Mouse (Mus musculus) midbrain, embryonic 15.5 days (tissue): ENCODE results near the gene Gmpr2. TPM values are rescaled to one million over a fixed set of nuclear protein-coding genes. Genes with fewer than 3 reads are reported as not detected.
A peak's percentile ranks its signal among the peaks of the same experiment; 100 is the strongest.

Source experiments
- ATAC-seq: fragments of 200-750 bp; cut with Nextera tagmentation; replicated peaks from 2 replicates; pipeline ENCODE4 v1.8.0; 2017; ENCODE audit warnings: moderate TSS enrichment
- H3K27ac ChIP-seq: fragments of 300-500 bp; sonication (generic); 2 replicates; pipeline ENCODE4 v1.5.1; 2015; ENCODE audit warnings: mild to moderate bottlenecking, inconsistent platforms
- H3K27me3 ChIP-seq: fragments of 300-500 bp; sonication (generic); replicated peaks from 2 replicates; pipeline ENCODE4 v1.6.1; 2015; ENCODE audit warnings: inconsistent platforms
- H3K36me3 ChIP-seq: fragments of 300-500 bp; sonication (generic); replicated peaks from 2 replicates; pipeline ENCODE4 v1.6.1; 2015; ENCODE audit warnings: inconsistent platforms
- H3K4me1 ChIP-seq: fragments of 300-500 bp; sonication (generic); 2 replicates; pipeline ENCODE4 v1.6.1; 2015; ENCODE audit warnings: inconsistent platforms
- H3K4me2 ChIP-seq: fragments of 300-500 bp; sonication (generic); 2 replicates; pipeline ENCODE4 v1.6.1; 2015; ENCODE audit warnings: inconsistent platforms, mild to moderate bottlenecking, moderate library complexity
- H3K4me3 ChIP-seq: fragments of 300-500 bp; sonication (generic); 2 replicates; pipeline ENCODE4 v1.5.1; 2015; ENCODE audit warnings: mild to moderate bottlenecking, inconsistent platforms
- H3K9ac ChIP-seq: fragments of 300-500 bp; sonication (generic); 2 replicates; pipeline ENCODE4 v1.6.1; 2015; ENCODE audit warnings: mild to moderate bottlenecking, inconsistent platforms
- H3K9me3 ChIP-seq: fragments of 300-500 bp; sonication (generic); 2 replicates; pipeline ENCODE4 v1.6.1; 2016; ENCODE audit warnings: inconsistent platforms
- WGBS: fragments of 180-500 bp; shearing (Covaris S2); methylation state at CpG from one replicate; pipeline ENCODE4 v1.1.7; 2015; ENCODE audit warnings: mixed read lengths; 5-methylcytosine and 5-hydroxymethylcytosine counted together
- polyA plus RNA-seq: library from polyadenylated mRNA; unstranded; fragments of >200 nt; fragmentation: Nextera tagmentation; extraction: Ambion mirVana; gene quantifications from 2 replicates; pipeline ENCODE4 v1.2.1, GENCODE M21; 2015

Gmpr2 gene
- 42.8 and 43.1 TPM in 2 replicates for polyA plus RNA-seq

- Histone ChIP-seq H3K9me3 (no peaks in the 10 kb centered on the region), H3K9ac (peak within 1 kb of the TSS; percentile 75), H3K27ac (peak within 1 kb of the TSS; percentile 89), H3K4me1 (peaks cover 23% of the 10 kb centered on the region), H3K4me2 (peak within 1 kb of the TSS; percentile 80), H3K36me3 (peaks cover 3% of the 10 kb centered on the region; the same call in 1 of the 2 replicates), H3K4me3 (peak within 1 kb of the TSS; percentile 73), H3K27me3 (no peaks in the 10 kb centered on the region)
- peak; percentile 98 for ATAC-seq
- under 1% methylated on average over 38 of the region's 38 CpGs for WGBS
Observed at GRCm38 (mm10) chr14:55671833-55672740, at the start of gene Gmpr2, which contains the start of gene Nedd8. TSS of gene Gmpr2 (plus strand) at chr14:55671941. TSS of gene Nedd8 (minus strand) at chr14:55672124.

GRCm38 (mm10) chr14:55628077-55628827, 43.5 kb upstream of the Gmpr2 start:
- WGBS, result 95% methylated on average over 27 of the region's 27 CpGs
- ATAC-seq, result no peak
- no peak overlapping the region for H3K4me3 ChIP-seq

GRCm38 (mm10) chr14:55629312-55629711, 42.4 kb upstream of the Gmpr2 start:
- no peak overlapping the region for H3K9ac ChIP-seq

More at GRCm38 (mm10) chr14:55628077-55628827, 43.5 kb upstream of the Gmpr2 start:
- Histone ChIP-seq H3K27me3 (no peaks in the 10 kb centered on the region), H3K9me3 (no peaks in the 10 kb centered on the region), H3K27ac (no peak overlapping the region), H3K4me1 (no peaks in the 10 kb centered on the region), H3K4me2 (no peak overlapping the region), H3K9ac (no peak overlapping the region), H3K36me3 (peaks cover 78% of the 10 kb centered on the region)

GRCm38 (mm10) chr14:55634874-55635522, 36.7 kb upstream of the Gmpr2 start:
- peaks cover 20% of the 10 kb centered on the region for H3K4me1 ChIP-seq
- no peaks in the 10 kb centered on the region for H3K9me3 ChIP-seq
- no peaks in the 10 kb centered on the region for H3K27me3 ChIP-seq
- 3% methylated on average over 23 of the region's 23 CpGs for WGBS
- ATAC-seq, result peak; percentile 79
- H3K4me2 ChIP-seq, result peak overlapping the region; percentile 90
- peaks cover 56% of the 10 kb centered on the region for H3K36me3 ChIP-seq
- peak overlapping the region; percentile 78 for H3K27ac ChIP-seq
- peak overlapping the region; percentile 72 for H3K9ac ChIP-seq
- H3K4me3 ChIP-seq, result peak overlapping the region; percentile 66

More at GRCm38 (mm10) chr14:55629312-55629711, 42.4 kb upstream of the Gmpr2 start:
- Histone ChIP-seq H3K36me3 (peaks cover 83% of the 10 kb centered on the region), H3K27ac (no peak overlapping the region), H3K4me2 (no peak overlapping the region), H3K27me3 (no peaks in the 10 kb centered on the region), H3K4me1 (peaks cover 5% of the 10 kb centered on the region; the same call in 1 of the 2 replicates), H3K9me3 (no peaks in the 10 kb centered on the region), H3K4me3 (no peak overlapping the region)
- ATAC-seq, result no peak
- WGBS, result 62% methylated on average over 5 of the region's 5 CpGs

GRCm38 (mm10) chr14:55635523-55636007, 36.2 kb upstream of the Gmpr2 start, which contains the start of gene Ipo4:
TSS of gene Ipo4 (minus strand) at chr14:55635957.
- peak within 1 kb of the TSS; percentile 72 for H3K9ac ChIP-seq
- peak within 1 kb of the TSS; percentile 90 for H3K4me2 ChIP-seq
- ATAC-seq, result peak; percentile 93
- H3K27me3 ChIP-seq, result no peaks in the 10 kb centered on the region
- H3K36me3 ChIP-seq, result peaks cover 55% of the 10 kb centered on the region
- no peaks in the 10 kb centered on the region for H3K9me3 ChIP-seq
- peak within 1 kb of the TSS; percentile 66 for H3K4me3 ChIP-seq
- peaks cover 20% of the 10 kb centered on the region for H3K4me1 ChIP-seq
- peak within 1 kb of the TSS; percentile 78 for H3K27ac ChIP-seq
- WGBS, result 1% methylated on average over 32 of the region's 33 CpGs

- no peak for ATAC-seq
- H3K9ac ChIP-seq, result no peak within 1 kb of the TSS
Observed at GRCm38 (mm10) chr14:55637795-55638194, 33.9 kb upstream of the Gmpr2 start, which contains the start of gene Gm49378. TSS of gene Gm49378 (minus strand) at chr14:55637895.

GRCm38 (mm10) chr14:55640816-55641215, 30.9 kb upstream of the Gmpr2 start:
- Histone ChIP-seq H3K4me1 (peaks cover 30% of the 10 kb centered on the region), H3K4me2 (no peak overlapping the region), H3K27me3 (no peaks in the 10 kb centered on the region), H3K9me3 (no peaks in the 10 kb centered on the region), H3K4me3 (no peak overlapping the region), H3K36me3 (peaks cover 31% of the 10 kb centered on the region), H3K27ac (no peak overlapping the region), H3K9ac (no peak overlapping the region; the same call in 1 of the 2 replicates)
- WGBS, result 96% methylated on average over 14 of the region's 14 CpGs
- ATAC-seq, result no peak

More at GRCm38 (mm10) chr14:55637795-55638194, 33.9 kb upstream of the Gmpr2 start, which contains the start of gene Gm49378:
- no peaks in the 10 kb centered on the region for H3K9me3 ChIP-seq
- H3K27ac ChIP-seq, result no peak within 1 kb of the TSS
- WGBS, result 95% methylated on average over 9 of the region's 9 CpGs
- H3K36me3 ChIP-seq, result peaks cover 40% of the 10 kb centered on the region
- no peak within 1 kb of the TSS for H3K4me2 ChIP-seq
- H3K4me3 ChIP-seq, result no peak within 1 kb of the TSS
- peaks cover 27% of the 10 kb centered on the region for H3K4me1 ChIP-seq
- no peaks in the 10 kb centered on the region for H3K27me3 ChIP-seq

GRCm38 (mm10) chr14:55641291-55641690, 30.4 kb upstream of the Gmpr2 start:
- peaks cover 31% of the 10 kb centered on the region for H3K36me3 ChIP-seq
- H3K4me3 ChIP-seq, result no peak overlapping the region
- peaks cover 26% of the 10 kb centered on the region for H3K4me1 ChIP-seq
- ATAC-seq, result no peak
- H3K4me2 ChIP-seq, result no peak overlapping the region
- no peaks in the 10 kb centered on the region for H3K27me3 ChIP-seq
- no peak overlapping the region for H3K27ac ChIP-seq
- no peak overlapping the region for H3K9ac ChIP-seq
- H3K9me3 ChIP-seq, result no peaks in the 10 kb centered on the region
- WGBS, result 95% methylated on average over 13 of the region's 13 CpGs

- H3K27me3 ChIP-seq, result no peaks in the 10 kb centered on the region
- H3K4me1 ChIP-seq, result peaks cover 23% of the 10 kb centered on the region
Observed at GRCm38 (mm10) chr14:55642679-55643059, 29.1 kb upstream of the Gmpr2 start.

GRCm38 (mm10) chr14:55643060-55643907, 28.5 kb upstream of the Gmpr2 start, which contains the start of gene Tm9sf1:
TSS of gene Tm9sf1 (minus strand) at chr14:55643806.
- peak; percentile 92 for ATAC-seq
- under 1% methylated on average over 86 of the region's 89 CpGs for WGBS
- peak within 1 kb of the TSS; percentile 70 for H3K4me2 ChIP-seq

More at GRCm38 (mm10) chr14:55642679-55643059, 29.1 kb upstream of the Gmpr2 start:
- Histone ChIP-seq H3K9ac (peak overlapping the region; percentile 85), H3K4me3 (peak overlapping the region; percentile 87), H3K36me3 (peaks cover 27% of the 10 kb centered on the region), H3K9me3 (no peaks in the 10 kb centered on the region), H3K27ac (peak overlapping the region; percentile 96), H3K4me2 (peak overlapping the region; percentile 70)
- WGBS, result 16% methylated on average over 8 of the region's 8 CpGs
- peak; percentile 59 for ATAC-seq

More at GRCm38 (mm10) chr14:55643060-55643907, 28.5 kb upstream of the Gmpr2 start, which contains the start of gene Tm9sf1:
- H3K9me3 ChIP-seq, result no peaks in the 10 kb centered on the region
- H3K4me3 ChIP-seq, result peak within 1 kb of the TSS; percentile 87
- peak within 1 kb of the TSS; percentile 85 for H3K9ac ChIP-seq
- H3K27me3 ChIP-seq, result no peaks in the 10 kb centered on the region
- peaks cover 22% of the 10 kb centered on the region for H3K36me3 ChIP-seq
- H3K27ac ChIP-seq, result peak within 1 kb of the TSS; percentile 96
- peaks cover 23% of the 10 kb centered on the region for H3K4me1 ChIP-seq
